Mouse (Mus musculus) spleen, adult 2 months (tissue): Measurements from ENCODE around the gene Rab11fip5. TPM values are rescaled to one million over a fixed set of nuclear protein-coding genes. Genes with fewer than 3 reads are reported as not detected.

Experiments
- DNase-seq, 2 experiments: peaks; one replicate each; pipeline versions ENCODE4 v3.0.0 to v3.0.0-alpha.2; 2012 to 2021; ENCODE audit warnings: low spot score in 2 of 2, low read depth in 1 of 2
- H3K27ac ChIP-seq: fragments of 200-500 bp; 2 replicates; pipeline ENCODE4 v1.5.1; 2012; ENCODE audit warnings: low read length, inconsistent platforms; ENCODE audit not compliant: insufficient read depth
- H3K27me3 ChIP-seq: fragments of 200-500 bp; 2 replicates; pipeline ENCODE4 v1.6.1; 2012; ENCODE audit warnings: mild to moderate bottlenecking, moderate library complexity, low read length, inconsistent platforms; ENCODE audit not compliant: control insufficient read depth, insufficient read depth
- H3K36me3 ChIP-seq: fragments of 200-500 bp; 2 replicates; pipeline ENCODE4 v1.6.1; 2012; ENCODE audit warnings: mild to moderate bottlenecking, low read length, inconsistent platforms; ENCODE audit not compliant: control insufficient read depth, insufficient read depth
- H3K4me1 ChIP-seq: fragments of 200-500 bp; 2 replicates; pipeline ENCODE4 v1.6.1; 2011; ENCODE audit warnings: inconsistent platforms; ENCODE audit not compliant: control insufficient read depth, insufficient read depth, insufficient read length
- H3K4me3 ChIP-seq: fragments of 200-500 bp; 2 replicates; pipeline ENCODE4 v1.5.1; 2011; ENCODE audit warnings: mild to moderate bottlenecking, inconsistent platforms; ENCODE audit not compliant: insufficient read depth, insufficient read length; ENCODE audit errors: extremely low read depth
- CTCF ChIP-seq: fragments of 200-500 bp; IDR thresholded peaks from 2 replicates; pipeline ENCODE4 v1.5.1; 2011; ENCODE audit warnings: mild to moderate bottlenecking, inconsistent platforms; ENCODE audit not compliant: insufficient read depth, insufficient read length, insufficient replicate concordance; ENCODE audit errors: extremely low read depth
- POLR2A ChIP-seq: fragments of 200-500 bp; IDR thresholded peaks from 2 replicates; pipeline ENCODE4 v1.6.1; 2011; ENCODE audit warnings: low read depth, low read length, inconsistent platforms
- WGBS: fragments of 180-500 bp; shearing (Covaris S2); methylation state at CpG from one replicate; pipeline ENCODE4 v1.1.7; 2018; 5-methylcytosine and 5-hydroxymethylcytosine counted together
- polyA plus RNA-seq: library from polyadenylated mRNA; depleted of rRNA; stranded (reverse); fragments of >200 nt; gene quantifications from 2 replicates; pipeline ENCODE4 v1.2.3, GENCODE M21; 2012

Gene Rab11fip5
- polyA plus RNA-seq, 1 experiment, result 10.1 TPM

GRCm38 (mm10) chr6:85403039-85403438 is 28.6 kb upstream of the Rab11fip5 start:
- no peak for DNase-seq
- no peaks in the 10 kb centered on the region for H3K27me3 ChIP-seq
- no peaks in the 10 kb centered on the region for H3K4me1 ChIP-seq
- no peak for TF ChIP-seq POLR2A
- no peak for TF ChIP-seq CTCF
- H3K27ac ChIP-seq, result no peak overlapping the region
- no peaks in the 10 kb centered on the region for H3K36me3 ChIP-seq
- 87% methylated on average over 10 of the region's 10 CpGs for WGBS
- H3K4me3 ChIP-seq, result no peak overlapping the region

DNA sequence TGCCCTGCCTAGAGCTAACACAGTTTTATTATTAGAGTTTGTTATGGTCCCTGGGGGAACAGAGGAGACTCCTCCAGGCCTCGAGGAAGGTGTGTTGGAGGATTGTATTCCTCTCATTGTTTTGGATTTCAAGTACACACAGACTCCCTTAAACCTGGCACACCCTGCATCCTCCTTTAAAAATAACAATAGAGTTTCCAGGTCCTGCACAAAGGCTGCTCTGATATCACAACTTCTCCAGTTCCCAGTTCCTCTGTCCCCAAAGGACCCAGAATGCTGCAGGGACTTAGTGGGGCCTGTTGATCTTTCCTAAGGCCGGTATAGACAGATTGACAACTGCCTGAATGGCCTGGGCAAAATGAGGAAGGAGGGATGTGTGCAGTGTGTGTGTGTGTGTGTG is 28.2 kb upstream of the Rab11fip5 start:
- Histone ChIP-seq H3K36me3 (no peaks in the 10 kb centered on the region), H3K4me3 (no peak overlapping the region), H3K27me3 (no peaks in the 10 kb centered on the region), H3K27ac (no peak overlapping the region), H3K4me1 (no peaks in the 10 kb centered on the region)
- DNase-seq, result no peak
- TF ChIP-seq POLR2A (no peak), CTCF (no peak)
- 20% methylated on average over 2 of the region's 2 CpGs for WGBS

- H3K36me3 ChIP-seq, result no peaks in the 10 kb centered on the region
- no peak for DNase-seq
- TF ChIP-seq POLR2A (no peak), CTCF (no peak)
- H3K4me3 ChIP-seq, result no peak overlapping the region
- no peak overlapping the region for H3K27ac ChIP-seq
- WGBS, result 57% methylated on average over 5 of the region's 5 CpGs
- H3K4me1 ChIP-seq, result no peaks in the 10 kb centered on the region
- no peaks in the 10 kb centered on the region for H3K27me3 ChIP-seq
Observed at GRCm38 (mm10) chr6:85399715-85400114, 25.3 kb upstream of the Rab11fip5 start.

DNA sequence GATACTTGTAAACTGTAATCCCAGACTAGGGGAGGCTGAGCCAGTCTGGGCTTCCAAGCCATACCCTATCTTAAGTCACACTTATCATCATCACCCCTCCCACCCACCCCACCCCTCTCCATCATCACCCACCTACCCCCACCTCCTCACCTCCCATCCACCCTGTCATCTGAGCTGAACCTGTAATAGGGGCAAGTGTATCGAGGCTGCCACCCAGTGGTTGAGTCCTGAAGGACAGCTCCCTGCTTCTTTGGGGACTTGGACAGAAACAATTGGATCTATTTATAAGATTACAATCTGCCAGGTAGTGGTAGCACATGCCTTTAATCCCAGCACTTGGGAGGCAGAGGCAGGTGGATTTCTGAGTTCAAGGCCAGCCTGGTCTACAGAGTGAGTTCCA is 22.7 kb upstream of the Rab11fip5 start:
- peak in 1 of 2 experiments; percentile 18 for DNase-seq
- 6% methylated on average over 1 of the region's 1 CpGs for WGBS
- Histone ChIP-seq H3K27ac (no peak overlapping the region), H3K4me3 (no peak overlapping the region), H3K36me3 (no peaks in the 10 kb centered on the region), H3K27me3 (no peaks in the 10 kb centered on the region), H3K4me1 (no peaks in the 10 kb centered on the region)
- peak; percentile 42; the same call in 1 of the 2 replicates for TF ChIP-seq CTCF
- TF ChIP-seq POLR2A, result no peak

DNA sequence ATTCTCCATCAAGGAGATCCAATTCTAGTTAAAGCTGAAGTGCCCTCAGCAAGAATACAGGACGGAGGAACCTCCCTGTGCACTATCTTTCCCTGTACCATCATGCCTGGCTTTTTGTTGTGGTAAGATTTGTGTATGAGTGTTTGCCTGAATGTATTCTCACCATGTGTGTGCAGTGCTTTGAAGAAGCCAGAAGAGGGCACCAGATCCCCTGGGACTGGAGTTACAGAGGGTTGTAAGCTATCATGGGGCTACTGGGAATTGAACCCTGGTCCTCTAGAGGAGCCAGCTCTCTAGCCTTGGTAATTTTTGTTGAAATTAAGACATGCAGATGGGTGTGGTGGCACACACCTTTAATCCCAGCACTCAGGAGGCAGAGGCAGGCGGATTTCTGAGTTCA is 20.9 kb upstream of the Rab11fip5 start:
- H3K4me3 ChIP-seq, result no peak overlapping the region
- no peaks in the 10 kb centered on the region for H3K36me3 ChIP-seq
- no peaks in the 10 kb centered on the region for H3K4me1 ChIP-seq
- no peak for TF ChIP-seq POLR2A
- no peak for TF ChIP-seq CTCF
- 84% methylated on average over 2 of the region's 2 CpGs for WGBS
- H3K27me3 ChIP-seq, result no peaks in the 10 kb centered on the region
- no peak overlapping the region for H3K27ac ChIP-seq
- DNase-seq, result no peak

- peak; percentile 32 to 63 for DNase-seq
- peak; percentile 60; the same call in 1 of the 2 replicates for TF ChIP-seq CTCF
- TF ChIP-seq POLR2A, result no peak
- no peak overlapping the region for H3K27ac ChIP-seq
- WGBS, result 15% methylated on average over 6 of the region's 7 CpGs
- H3K27me3 ChIP-seq, result no peaks in the 10 kb centered on the region
- H3K4me1 ChIP-seq, result no peaks in the 10 kb centered on the region
- no peaks in the 10 kb centered on the region for H3K36me3 ChIP-seq
- no peak overlapping the region for H3K4me3 ChIP-seq
Observed at GRCm38 (mm10) chr6:85391803-85392202, 17.4 kb upstream of the Rab11fip5 start.

DNA sequence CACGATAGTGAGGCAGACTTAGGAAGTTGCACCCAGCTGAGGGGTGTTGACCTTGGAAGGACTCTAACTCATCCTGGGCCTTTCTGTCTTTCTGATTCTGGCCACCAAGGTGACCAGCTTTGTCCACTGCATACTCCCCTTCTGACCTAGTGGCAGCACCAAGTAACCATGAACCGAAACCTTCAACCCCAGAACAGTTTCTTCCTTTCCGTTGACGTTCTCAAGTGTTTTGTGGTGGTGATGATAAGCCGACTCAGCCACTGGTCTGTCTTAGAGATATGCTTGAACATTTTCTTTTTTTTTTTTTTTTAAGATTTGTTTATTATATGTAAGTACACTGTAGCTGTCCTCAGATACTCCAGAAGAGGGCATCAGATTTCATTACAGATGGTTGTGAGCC is 14.2 kb upstream of the Rab11fip5 start:
- H3K36me3 ChIP-seq, result no peaks in the 10 kb centered on the region
- WGBS, result 68% methylated on average over 5 of the region's 5 CpGs
- H3K4me3 ChIP-seq, result no peak overlapping the region
- no peaks in the 10 kb centered on the region for H3K4me1 ChIP-seq
- no peak for DNase-seq
- TF ChIP-seq POLR2A (no peak), CTCF (no peak)
- no peak overlapping the region for H3K27ac ChIP-seq
- no peaks in the 10 kb centered on the region for H3K27me3 ChIP-seq
